8 mouse cellular contexts compared by ENCODE assay signal in the genomic region with DNA sequence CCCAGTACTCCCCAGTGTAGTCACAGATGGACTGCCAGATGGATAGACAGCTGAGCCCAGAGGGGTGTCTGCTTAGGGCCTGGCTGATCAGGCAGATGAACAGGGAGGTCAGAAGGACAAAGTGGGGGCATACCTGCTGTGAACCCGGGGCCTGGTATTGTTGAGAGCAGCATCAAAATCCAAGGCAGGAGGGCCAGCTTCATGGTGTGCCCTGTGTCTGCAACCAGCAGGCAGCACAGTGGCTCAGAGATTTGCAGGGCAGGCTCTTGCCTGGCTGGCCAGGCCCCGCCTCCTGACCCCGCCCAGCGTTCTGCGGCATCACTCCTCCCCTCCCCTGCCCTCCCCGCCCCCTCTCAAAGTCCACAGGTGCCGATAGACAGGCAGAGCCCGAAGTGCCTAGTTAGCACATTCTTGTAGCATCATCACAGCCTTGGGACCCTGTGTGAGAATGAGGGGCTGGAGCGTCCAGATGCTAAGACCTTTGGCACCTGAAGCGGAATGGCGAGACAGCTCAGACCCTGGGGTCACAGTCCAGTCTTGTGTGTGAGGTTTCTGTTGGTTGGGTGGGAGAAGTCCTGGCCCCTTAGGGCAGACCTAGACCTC. TPM values are rescaled to one million over a fixed set of nuclear protein-coding genes. Genes with fewer than 3 reads are reported as not detected.
DNase-seq lines count a peak whose midpoint lies in the region; ATAC-seq and TF ChIP-seq lines count a peak whose summit lies in the region.

Gene Susd2, minus strand, starts transcription at position 268 of the 603 bp plus-strand sequence.

- no peak within 1 kb of the TSS for H3K4me3 ChIP-seq in left cerebral cortex, adult 2 months
- no peak within 1 kb of the TSS for H3K4me3 ChIP-seq in cerebellum, adult 2 months (replicated peaks; ENCODE audit: insufficient read depth, low read depth, low read length)
- H3K4me3 ChIP-seq in forebrain, postnatal 0 days (ENCODE audit: low read depth, low read length) = no peak within 1 kb of the TSS
- H3K4me3 ChIP-seq in lung, embryonic 16.5 days (ENCODE audit: low read length) = no peak within 1 kb of the TSS
- peak within 1 kb of the TSS; percentile 55 for H3K4me3 ChIP-seq in small intestine, adult 2 months (ENCODE audit: low read depth, low read length)

- no peak within 1 kb of the TSS for H3K9ac ChIP-seq in forebrain, postnatal 0 days
- peak within 1 kb of the TSS; percentile 54 for H3K9ac ChIP-seq in lung, embryonic 16.5 days (ENCODE audit: low read length)

- no peak for DNase-seq in left cerebral cortex, adult 2 months (ENCODE audit: extremely low spot score in 1 of 2, low spot score in 2 of 2)
- no peak for DNase-seq in left cerebral cortex, adult 18-20 months (ENCODE audit: low spot score in 2 of 2)
- peak; percentile 91 to 93 for DNase-seq in cerebellum, adult 2 months
- no peak for DNase-seq in forebrain, postnatal 0 days
- peak; percentile 94 for DNase-seq in kidney, adult 9 months

- TF ChIP-seq CTCF in left cerebral cortex, adult 2 months (IDR thresholded peaks at IDR 0.05) = no peak
- TF ChIP-seq CTCF in cerebellum, adult 2 months (IDR thresholded peaks at IDR 0.05; ENCODE audit: borderline replicate concordance, insufficient read depth, low read depth, low read length) = no peak
- no peak for TF ChIP-seq CTCF in forebrain, postnatal 0 days (IDR thresholded peaks at IDR 0.05; ENCODE audit: low read depth)
- no peak for TF ChIP-seq CTCF in small intestine, adult 2 months (IDR thresholded peaks at IDR 0.05; ENCODE audit: extremely low read depth, insufficient read length, insufficient replicate concordance, low read depth, low read length)

- peak; percentile 29; the same call in 1 of the 2 replicates for TF ChIP-seq POLR2A in cerebellum, adult 2 months (IDR thresholded peaks at IDR 0.05; ENCODE audit: borderline replicate concordance, insufficient read depth, low read length)
- no peak; the same call in 1 of the 2 replicates for TF ChIP-seq POLR2A in small intestine, adult 2 months (IDR thresholded peaks at IDR 0.05; ENCODE audit: low read depth, low read length)

- peak within 1 kb of the TSS; percentile 5; the same call in 1 of the 2 replicates for H3K27ac ChIP-seq in left cerebral cortex, adult 2 months
- H3K27ac ChIP-seq in cerebellum, adult 2 months (ENCODE audit: insufficient read depth, low read length) = peak within 1 kb of the TSS; percentile 46
- no peak within 1 kb of the TSS for H3K27ac ChIP-seq in forebrain, postnatal 0 days (ENCODE audit: low read depth, low read length)
- H3K27ac ChIP-seq in lung, embryonic 16.5 days (ENCODE audit: low read length) = peak within 1 kb of the TSS; percentile 24; the same call in 1 of the 2 replicates
- peak within 1 kb of the TSS; percentile 79 for H3K27ac ChIP-seq in small intestine, adult 2 months (ENCODE audit: insufficient read depth, low read depth, low read length)

- 16% methylated on average over 11 of the region's 11 CpGs for WGBS in cerebellum, adult 2 months
- 11% methylated on average over 11 of the region's 11 CpGs for WGBS in forebrain, postnatal 0 days
- 8% methylated on average over 10 of the region's 11 CpGs for WGBS in lung, embryonic 16.5 days
- WGBS in small intestine, adult 2 months = 4% methylated on average over 11 of the region's 11 CpGs

- H3K27me3 ChIP-seq in cerebellum, adult 2 months (ENCODE audit: control insufficient read depth, insufficient read depth, low read length) = no peaks in the 10 kb centered on the region
- no peaks in the 10 kb centered on the region for H3K27me3 ChIP-seq in forebrain, postnatal 0 days (ENCODE audit: insufficient read depth, low read length)
- no peaks in the 10 kb centered on the region for H3K27me3 ChIP-seq in lung, embryonic 16.5 days (ENCODE audit: control insufficient read depth, insufficient read depth, low read depth, low read length)
- no peaks in the 10 kb centered on the region for H3K27me3 ChIP-seq in small intestine, adult 2 months (ENCODE audit: control insufficient read depth, insufficient read depth, low read length)

- H3K4me2 ChIP-seq in forebrain, postnatal 0 days (ENCODE audit: low read depth) = no peak within 1 kb of the TSS
- peak within 1 kb of the TSS; percentile 7; the same call in 1 of the 2 replicates for H3K4me2 ChIP-seq in lung, embryonic 16.5 days (ENCODE audit: low read depth, low read length)

- ATAC-seq in forebrain, postnatal 0 days = peak; percentile 21; the same call in 1 of the 2 replicates
- peak; percentile 58 for ATAC-seq in lung, embryonic 16.5 days (ENCODE audit: low read depth)
- ATAC-seq in granulocyte monocyte progenitor cell, adult 5-6 weeks (replicated peaks; ENCODE audit: poor library complexity, severe bottlenecking) = no peak; the same call in 1 of the 2 replicates

- peaks cover 30% of the 10 kb centered on the region for H3K36me3 ChIP-seq in forebrain, postnatal 0 days (ENCODE audit: insufficient read depth)
- peaks cover 5% of the 10 kb centered on the region; the same call in 1 of the 2 replicates for H3K36me3 ChIP-seq in lung, embryonic 16.5 days (ENCODE audit: control insufficient read depth, insufficient read depth, low read length)
- peaks cover 21% of the 10 kb centered on the region for H3K36me3 ChIP-seq in small intestine, adult 2 months (ENCODE audit: control insufficient read depth, insufficient read depth, low read length)

- no peaks in the 10 kb centered on the region for H3K9me3 ChIP-seq in forebrain, postnatal 0 days (ENCODE audit: low read length)
- H3K9me3 ChIP-seq in lung, embryonic 16.5 days (ENCODE audit: control insufficient read depth, low read length) = no peaks in the 10 kb centered on the region

- H3K4me1 ChIP-seq in cerebellum, adult 2 months (ENCODE audit: control insufficient read depth, insufficient read depth, low read length) = peaks cover 63% of the 10 kb centered on the region
- H3K4me1 ChIP-seq in forebrain, postnatal 0 days (ENCODE audit: insufficient read depth) = 0 out of 2 replicates have a peak, but pooled peaks cover 6% of the 10 kb centered on the region
- H3K4me1 ChIP-seq in lung, embryonic 16.5 days (replicated peaks; ENCODE audit: control insufficient read depth, insufficient read depth, low read length) = peaks cover 19% of the 10 kb centered on the region
- H3K4me1 ChIP-seq in small intestine, adult 2 months (ENCODE audit: control insufficient read depth, insufficient read depth, insufficient read length, low read length) = peaks cover 24% of the 10 kb centered on the region

- intact Hi-C loops in left cerebral cortex, adult 2 months (cut with DNase I) = no loop called here

RNA-seq across cellular contexts. Expression of gene Susd2, which starts in this region (rescaled TPM):
- 1 to 10 TPM; 8.4 to 8.9 TPM for total RNA-seq in left cerebral cortex, adult 2 months (2021)
- 1 to 10 TPM; 8.8 to 9.0 TPM for total RNA-seq in left cerebral cortex, adult 18-20 months (2021)
- polyA plus RNA-seq in cerebellum, adult 2 months (2012; rRNA removed) = 18.5 and 22.0 TPM in 2 replicates
- total RNA-seq in forebrain, postnatal 0 days (2014; rRNA removed) = 2.2 and 2.6 TPM in 2 replicates
- polyA plus RNA-seq in forebrain, postnatal 0 days (2015; fragmentation: Nextera tagmentation; extraction: Ambion mirVana) = 2.2 TPM in 2 replicates
- 11.0 and 13.0 TPM in 2 replicates for polyA plus RNA-seq in lung, embryonic 16.5 days (2015; fragmentation: Nextera tagmentation; extraction: Ambion mirVana)
- 19.1 and 261 TPM in 2 replicates for polyA plus RNA-seq in small intestine, adult 2 months (2012; rRNA removed)
- 0.26 TPM in 1 of 2 replicates, not detected in the other for total RNA-seq in granulocyte monocyte progenitor cell, adult 5-6 weeks (2014; fragmentation: Nextera tagmentation)
- total RNA-seq in granulocyte monocyte progenitor cell, adult 5-6 weeks (2017) = not detected in 2 replicates

Comparison
In these comparisons a context has a peak if more than half of its experiments do, and no peak if none do; other contexts are left out.
1. DNase-seq: peak in cerebellum, adult 2 months (2 of 2) and kidney, adult 9 months (single experiment); none in left cerebral cortex, adult 2 months (0 of 2), left cerebral cortex, adult 18-20 months (0 of 2) and forebrain, postnatal 0 days (single experiment).